Mouse (Mus musculus) thymus, postnatal 0 days (tissue): ENCODE results near the gene Sacm1l. TPM values are rescaled to one million over a fixed set of nuclear protein-coding genes. Genes with fewer than 3 reads are reported as not detected.

Experiments
- DNase-seq: peaks from one replicate; pipeline ENCODE4 v3.0.0-alpha.2; 2015; ENCODE audit warnings: low spot score
- polyA plus RNA-seq: library from polyadenylated mRNA; unstranded; fragments of >200 nt; fragmentation: Nextera tagmentation; extraction: Ambion mirVana; gene quantifications from 2 replicates; pipeline ENCODE4 v1.2.1, GENCODE M21; 2015

Gene Sacm1l
- polyA plus RNA-seq, result 46.7 and 47.3 TPM in 2 replicates

- DNase-seq, result peak; percentile 99
These were observed at the start of gene Sacm1l for GRCm38 (mm10) chr9:123529392-123530157. Gene Sacm1l, plus strand, starts transcription at chr9:123529759.

GRCm38 (mm10) chr9:123479876-123480252, 49.7 kb upstream of the Sacm1l start:
- no peak for DNase-seq

GRCm38 (mm10) chr9:123480253-123480921, 49.2 kb upstream of the Sacm1l start:
- DNase-seq, result peak; percentile 18

GRCm38 (mm10) chr9:123481136-123481535, 48.4 kb upstream of the Sacm1l start:
- no peak for DNase-seq

GRCm38 (mm10) chr9:123483598-123483997, 46.0 kb upstream of the Sacm1l start:
- no peak for DNase-seq

- no peak for DNase-seq
These were observed 44.7 kb upstream of the Sacm1l start for GRCm38 (mm10) chr9:123484830-123485229.

- DNase-seq, result no peak
These were observed 44.0 kb upstream of the Sacm1l start for GRCm38 (mm10) chr9:123485561-123485960.

GRCm38 (mm10) chr9:123486635-123487034, 42.9 kb upstream of the Sacm1l start:
- no peak for DNase-seq

- no peak for DNase-seq
These were observed 40.5 kb upstream of the Sacm1l start for GRCm38 (mm10) chr9:123489073-123489472.

GRCm38 (mm10) chr9:123489727-123490343, 39.7 kb upstream of the Sacm1l start:
- no peak for DNase-seq

- DNase-seq, result no peak
These were observed 38.6 kb upstream of the Sacm1l start for GRCm38 (mm10) chr9:123490930-123491329.

GRCm38 (mm10) chr9:123491917-123492585, 37.5 kb upstream of the Sacm1l start:
- no peak for DNase-seq

GRCm38 (mm10) chr9:123496665-123497064, 32.9 kb upstream of the Sacm1l start:
- no peak for DNase-seq

GRCm38 (mm10) chr9:123497906-123498305, 31.7 kb upstream of the Sacm1l start:
- peak; percentile 73 for DNase-seq

GRCm38 (mm10) chr9:123500480-123500879, 29.1 kb upstream of the Sacm1l start:
- no peak for DNase-seq

- DNase-seq, result no peak
These were observed 26.3 kb upstream of the Sacm1l start for GRCm38 (mm10) chr9:123503171-123503834.

- DNase-seq, result peak; percentile 81
These were observed 25.2 kb upstream of the Sacm1l start for GRCm38 (mm10) chr9:123504325-123504724.

GRCm38 (mm10) chr9:123505598-123505997, 24.0 kb upstream of the Sacm1l start:
- DNase-seq, result no peak

GRCm38 (mm10) chr9:123506270-123507146, 23.1 kb upstream of the Sacm1l start:
- no peak for DNase-seq

GRCm38 (mm10) chr9:123507380-123507779, 22.2 kb upstream of the Sacm1l start:
- DNase-seq, result no peak
